Mouse (Mus musculus) heart, embryonic 11.5 days (tissue): ENCODE measurements around the gene Atp6v1e1. TPM values are rescaled to one million over a fixed set of nuclear protein-coding genes. Genes with fewer than 3 reads are reported as not detected.

ENCODE experiments used
- ATAC-seq: fragments of 200-750 bp; cut with Nextera tagmentation; replicated peaks from 2 replicates; pipeline ENCODE4 v1.8.0; 2017; ENCODE audit warnings: moderate library complexity; ENCODE audit not compliant: insufficient number of reproducible peaks, low FRiP score, low TSS enrichment
- H3K27ac ChIP-seq: fragments of 300-500 bp; sonication (generic); 2 replicates; pipeline ENCODE4 v1.5.1; 2014; ENCODE audit warnings: mild to moderate bottlenecking, low read depth, low read length
- H3K27me3 ChIP-seq: fragments of 300-500 bp; sonication (generic); 2 replicates; pipeline ENCODE4 v1.6.1; 2014; ENCODE audit warnings: mild to moderate bottlenecking, low read length, mixed read lengths; ENCODE audit not compliant: control insufficient read depth, insufficient read depth
- H3K36me3 ChIP-seq: fragments of 300-500 bp; sonication (generic); 2 replicates; pipeline ENCODE4 v1.6.1; 2014; ENCODE audit warnings: mild to moderate bottlenecking, low read length, moderate library complexity, mixed read lengths; ENCODE audit not compliant: control insufficient read depth, insufficient read depth
- H3K4me1 ChIP-seq: fragments of 300-500 bp; sonication (generic); 2 replicates; pipeline ENCODE4 v1.6.1; 2014; ENCODE audit warnings: low read length; ENCODE audit not compliant: control insufficient read depth, insufficient read depth
- H3K4me2 ChIP-seq: fragments of 300-500 bp; sonication (generic); 2 replicates; pipeline ENCODE4 v1.6.1; 2014; ENCODE audit warnings: mild to moderate bottlenecking, moderate library complexity
- H3K4me3 ChIP-seq: fragments of 300-500 bp; sonication (generic); 2 replicates; pipeline ENCODE4 v1.5.1; 2014; ENCODE audit warnings: low read depth, low read length
- H3K9ac ChIP-seq: fragments of 300-500 bp; sonication (generic); 2 replicates; pipeline ENCODE4 v1.6.1; 2014; ENCODE audit warnings: mild to moderate bottlenecking, low read depth, low read length, moderate library complexity
- H3K9me3 ChIP-seq: fragments of 300-500 bp; sonication (generic); replicated peaks from 2 replicates; pipeline ENCODE4 v1.6.1; 2016; ENCODE audit warnings: low read length; ENCODE audit not compliant: control insufficient read depth
- WGBS: fragments of 180-500 bp; shearing (Covaris S2); extraction: QIAGEN DNeasy Blood & Tissue Kit; methylation state at CpG from one replicate; pipeline ENCODE4 v1.1.7; 2014; ENCODE audit not compliant: insufficient replicate concordance; 5-methylcytosine and 5-hydroxymethylcytosine counted together
- microRNA-seq: library from miRNA; unstranded; fragments of <30 nt; microRNA quantifications from one replicate; pipeline ENCODE4, GENCODE M21; 2016; ENCODE audit warnings: borderline number of aligned reads
- polyA plus RNA-seq: library from polyadenylated mRNA; unstranded; fragments of >200 nt; fragmentation: Nextera tagmentation; extraction: Ambion mirVana; gene quantifications from 2 replicates; pipeline ENCODE4 v1.2.1, GENCODE M21; 2014

Atp6v1e1 gene
- polyA plus RNA-seq, 1 experiment from 2014 or later = 153 TPM

- H3K36me3 ChIP-seq = no peaks in the 10 kb centered on the region
- WGBS = 70% methylated on average over 5 of the region's 5 CpGs
- peaks cover 7% of the 10 kb centered on the region; the same call in 1 of the 2 replicates for H3K4me1 ChIP-seq
- no peaks in the 10 kb centered on the region for H3K27me3 ChIP-seq
- no peak within 1 kb of the TSS for H3K9ac ChIP-seq
- no peaks in the 10 kb centered on the region for H3K9me3 ChIP-seq
- no peak within 1 kb of the TSS for H3K4me3 ChIP-seq
- H3K4me2 ChIP-seq = no peak within 1 kb of the TSS
- no peak within 1 kb of the TSS for H3K27ac ChIP-seq
- ATAC-seq = no peak
Measured at GRCm38 (mm10) chr6:120773149-120773628, 49.4 kb downstream of the Atp6v1e1 start, which contains the start of gene Slc25a18. TSS of gene Slc25a18 (plus strand) at chr6:120773578.

GRCm38 (mm10) chr6:120772025-120772424 lies 50.6 kb downstream of the Atp6v1e1 start:
- ATAC-seq = no peak
- Histone ChIP-seq H3K4me1 (no peaks in the 10 kb centered on the region), H3K4me3 (no peak overlapping the region), H3K36me3 (no peaks in the 10 kb centered on the region), H3K27me3 (no peaks in the 10 kb centered on the region), H3K27ac (no peak overlapping the region), H3K9ac (no peak overlapping the region), H3K9me3 (no peaks in the 10 kb centered on the region), H3K4me2 (no peak overlapping the region)

- Histone ChIP-seq H3K27ac (no peak overlapping the region), H3K4me1 (no peaks in the 10 kb centered on the region), H3K36me3 (no peaks in the 10 kb centered on the region), H3K27me3 (no peaks in the 10 kb centered on the region), H3K9me3 (no peaks in the 10 kb centered on the region), H3K4me3 (no peak overlapping the region), H3K4me2 (no peak overlapping the region), H3K9ac (no peak overlapping the region)
- 68% methylated on average over 1 of the region's 1 CpGs for WGBS
- no peak for ATAC-seq
Measured at GRCm38 (mm10) chr6:120771366-120771765, 51.2 kb downstream of the Atp6v1e1 start.

- no peaks in the 10 kb centered on the region for H3K4me1 ChIP-seq
- H3K27ac ChIP-seq = no peak overlapping the region
- H3K9ac ChIP-seq = no peak overlapping the region
- 79% methylated on average over 1 of the region's 1 CpGs for WGBS
- no peak overlapping the region for H3K4me3 ChIP-seq
- H3K36me3 ChIP-seq = no peaks in the 10 kb centered on the region
- H3K9me3 ChIP-seq = no peaks in the 10 kb centered on the region
- H3K4me2 ChIP-seq = no peak overlapping the region
- H3K27me3 ChIP-seq = no peaks in the 10 kb centered on the region
- ATAC-seq = no peak
Measured at GRCm38 (mm10) chr6:120769972-120770371, 52.6 kb downstream of the Atp6v1e1 start.

GRCm38 (mm10) chr6:120761151-120761550 lies 61.4 kb downstream of the Atp6v1e1 start:
- H3K4me3 ChIP-seq = no peak overlapping the region
- WGBS = 73% methylated on average over 2 of the region's 2 CpGs
- H3K27me3 ChIP-seq = no peaks in the 10 kb centered on the region
- H3K4me1 ChIP-seq = no peaks in the 10 kb centered on the region
- no peak for ATAC-seq
- H3K9ac ChIP-seq = no peak overlapping the region
- no peak overlapping the region for H3K27ac ChIP-seq
- peaks cover 2% of the 10 kb centered on the region; the same call in 1 of the 2 replicates for H3K36me3 ChIP-seq
- no peaks in the 10 kb centered on the region for H3K9me3 ChIP-seq
- no peak overlapping the region for H3K4me2 ChIP-seq

GRCm38 (mm10) chr6:120746416-120746815 lies 76.2 kb downstream of the Atp6v1e1 start:
- H3K27me3 ChIP-seq = no peaks in the 10 kb centered on the region
- 91% methylated on average over 2 of the region's 2 CpGs for WGBS
- H3K4me2 ChIP-seq = no peak overlapping the region
- no peaks in the 10 kb centered on the region for H3K4me1 ChIP-seq
- H3K4me3 ChIP-seq = no peak overlapping the region
- H3K9ac ChIP-seq = no peak overlapping the region
- no peaks in the 10 kb centered on the region for H3K36me3 ChIP-seq
- no peaks in the 10 kb centered on the region for H3K9me3 ChIP-seq
- ATAC-seq = no peak
- no peak overlapping the region for H3K27ac ChIP-seq

Small RNA genes lying within 50 kb of the gene (microRNA-seq; reads per million reads assigned to microRNA genes)
- gene Gm25193 = not detected

Other genes starting within 250 kb of the Atp6v1e1 start
- 3.0 and 4.2 TPM in 2 replicates for gene Cecr2, start 156.4 kb downstream of the Atp6v1e1 start, polyA plus RNA-seq
- 0.13 TPM in 1 of 2 replicates, not detected in the other for gene Slc25a18, start 49.2 kb downstream of the Atp6v1e1 start, polyA plus RNA-seq
- gene Bcl2l13, start 13.4 kb upstream of the Atp6v1e1 start, polyA plus RNA-seq = 26.5 and 33.8 TPM in 2 replicates
- 10.2 and 12.2 TPM in 2 replicates for gene Bid, start 94.1 kb upstream of the Atp6v1e1 start, polyA plus RNA-seq